Comparison of ENCODE assay signal across 9 mouse cellular contexts in the genomic region with DNA sequence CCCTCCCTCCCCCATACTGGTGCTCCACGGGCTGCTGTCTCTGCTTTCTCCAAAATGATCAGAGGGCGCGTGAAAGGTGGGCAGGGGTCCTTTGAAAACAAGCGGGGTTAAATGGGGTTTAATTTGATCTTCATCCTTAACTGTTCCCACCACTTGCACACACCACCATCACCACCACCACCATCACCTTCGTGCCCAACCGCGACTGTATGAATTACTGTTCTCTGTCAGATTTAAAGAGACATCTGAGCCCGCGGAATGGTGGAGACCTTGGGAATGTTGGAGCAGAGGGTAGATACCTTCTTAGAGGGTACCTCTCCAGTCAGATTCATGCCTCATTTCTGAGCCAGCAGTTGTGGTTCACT. TPM values are rescaled to one million over a fixed set of nuclear protein-coding genes. Genes with fewer than 3 reads are reported as not detected.
DNase-seq lines count a peak whose midpoint lies in the region; ATAC-seq lines count a peak whose summit lies in the region.
"Had no signal": no experiment of that assay in that cellular context is flagged by ENCODE, and none has a peak within 500 bp of the region (broad histone marks: within the 10 kb centered on the region; RNA-seq: fewer than 3 reads in every experiment).

No protein-coding gene starts in this region.

- no peak for ATAC-seq in lung, embryonic 15.5 days (ENCODE audit: borderline replicate concordance, extremely low read depth, low FRiP score, low TSS enrichment)
- ATAC-seq in intestine, embryonic 16.5 days: no peak
- peak; percentile 40 for ATAC-seq in neural tube, embryonic 15.5 days (ENCODE audit: low FRiP score)

- peak overlapping the region; percentile 51; the same call in 1 of the 2 replicates for H3K9ac ChIP-seq in lung, embryonic 15.5 days
- peak overlapping the region; percentile 20 for H3K9ac ChIP-seq in intestine, embryonic 16.5 days (ENCODE audit: low read depth, low read length)
- H3K9ac ChIP-seq in neural tube, embryonic 15.5 days (replicated peaks): peak overlapping the region; percentile 64

- WGBS in lung, embryonic 15.5 days: 13% methylated on average over 9 of the region's 9 CpGs
- 14% methylated on average over 9 of the region's 9 CpGs for WGBS in intestine, embryonic 16.5 days
- WGBS in neural tube, embryonic 15.5 days: 5% methylated on average over 9 of the region's 9 CpGs

- H3K27ac ChIP-seq in lung, embryonic 15.5 days: no peak overlapping the region
- no peak overlapping the region for H3K27ac ChIP-seq in intestine, embryonic 16.5 days (ENCODE audit: low read length)
- H3K27ac ChIP-seq in neural tube, embryonic 15.5 days (replicated peaks): peak overlapping the region; percentile 85

- H3K4me2 ChIP-seq in lung, embryonic 15.5 days: peak overlapping the region; percentile 99
- H3K4me2 ChIP-seq in intestine, embryonic 16.5 days (ENCODE audit: low read depth, low read length): peak overlapping the region; percentile 99
- peak overlapping the region; percentile 85 for H3K4me2 ChIP-seq in neural tube, embryonic 15.5 days

- peak overlapping the region; percentile 57 for H3K4me3 ChIP-seq in lung, embryonic 15.5 days
- peak overlapping the region; percentile 62 for H3K4me3 ChIP-seq in intestine, embryonic 16.5 days (ENCODE audit: low read length)
- H3K4me3 ChIP-seq in neural tube, embryonic 15.5 days (replicated peaks): peak overlapping the region; percentile 61

- H3K36me3 ChIP-seq in lung, embryonic 15.5 days: no peaks in the 10 kb centered on the region
- H3K36me3 ChIP-seq in intestine, embryonic 16.5 days (ENCODE audit: control insufficient read depth, insufficient read depth, low read length): no peaks in the 10 kb centered on the region
- H3K36me3 ChIP-seq in neural tube, embryonic 15.5 days: no peaks in the 10 kb centered on the region; the same call in 1 of the 2 replicates

- DNase-seq in embryo, embryonic 10.5 days (ENCODE audit: low spot score): peak; percentile 8
- DNase-seq in embryo, embryonic 10 days (ENCODE audit: low spot score): no peak
- DNase-seq in lung, adult 18-20 months: no peak
- no peak for DNase-seq in cerebellum, adult 11-12 months
- DNase-seq in adrenal gland, adult 18-20 months (ENCODE audit: low spot score in 2 of 2): no peak

- H3K9me3 ChIP-seq in lung, embryonic 15.5 days: no peaks in the 10 kb centered on the region
- no peaks in the 10 kb centered on the region for H3K9me3 ChIP-seq in intestine, embryonic 16.5 days (ENCODE audit: control insufficient read depth, low read length)
- no peaks in the 10 kb centered on the region for H3K9me3 ChIP-seq in neural tube, embryonic 15.5 days (replicated peaks)

- peaks cover 5% of the 10 kb centered on the region; the same call in 1 of the 2 replicates for H3K27me3 ChIP-seq in lung, embryonic 15.5 days
- H3K27me3 ChIP-seq in intestine, embryonic 16.5 days (replicated peaks; ENCODE audit: control insufficient read depth, insufficient read depth, low read length): peaks cover 16% of the 10 kb centered on the region
- no peaks in the 10 kb centered on the region for H3K27me3 ChIP-seq in neural tube, embryonic 15.5 days (replicated peaks)

- H3K4me1 ChIP-seq in lung, embryonic 15.5 days: peaks cover 13% of the 10 kb centered on the region; the same call in 1 of the 2 replicates
- H3K4me1 ChIP-seq in intestine, embryonic 16.5 days (ENCODE audit: control insufficient read depth, insufficient read depth, low read length): peaks cover 3% of the 10 kb centered on the region; the same call in 1 of the 2 replicates
- H3K4me1 ChIP-seq in neural tube, embryonic 15.5 days: peaks cover 21% of the 10 kb centered on the region

RNA-seq across cellular contexts. Expression of a gene that starts 0.6 kb away (rescaled TPM):
- polyA plus RNA-seq in lung, embryonic 15.5 days (2015; fragmentation: Nextera tagmentation; extraction: Ambion mirVana): 4.4 and 5.1 TPM in 2 replicates
- 0.88 and 1.3 TPM in 2 replicates for polyA plus RNA-seq in intestine, embryonic 16.5 days (2015; fragmentation: Nextera tagmentation; extraction: Ambion mirVana)
- 49.5 and 57.3 TPM in 2 replicates for polyA plus RNA-seq in neural tube, embryonic 15.5 days (2015; fragmentation: Nextera tagmentation; extraction: Ambion mirVana)
- total RNA-seq in adrenal gland, adult 18-20 months (2021): 1 to 10 TPM; 1.1 to 2.8 TPM
- total RNA-seq: common myeloid progenitor, adult 5-6 weeks had no signal
